Mouse (Mus musculus) lung, postnatal 14 days (tissue): Measurements from ENCODE around the gene Taok1.
A peak's percentile ranks its signal among the peaks of the same experiment; 100 is the strongest.
"Not testable (repeated sequence)": the region's sequence is repeated elsewhere in the genome, so short reads cannot be mapped to it uniquely, and the experiment has no call there.

Experiments
- DNase-seq: peaks from one replicate; pipeline ENCODE4 v3.0.0; 2021

Taok1 gene

GRCm38 (mm10) chr11:77607538-77608455 lies at the start of gene Taok1:
Gene Taok1, minus strand, starts transcription at chr11:77607815.
- DNase-seq, result peak; percentile 98

- DNase-seq, result not testable (repeated sequence)
Observed at GRCm38 (mm10) chr11:77653406-77654190, 46.0 kb upstream of the Taok1 start.

- DNase-seq, result no peak
Observed at GRCm38 (mm10) chr11:77652484-77652883, 44.9 kb upstream of the Taok1 start.

GRCm38 (mm10) chr11:77648878-77649277 lies 41.3 kb upstream of the Taok1 start:
- no peak for DNase-seq

- no peak for DNase-seq
Observed at GRCm38 (mm10) chr11:77645481-77645880, 37.9 kb upstream of the Taok1 start.

- DNase-seq, result no peak
Observed at GRCm38 (mm10) chr11:77641390-77641789, 33.8 kb upstream of the Taok1 start.

- DNase-seq, result peak; percentile 85
Observed at GRCm38 (mm10) chr11:77630257-77630670, 22.6 kb upstream of the Taok1 start.

- no peak for DNase-seq
Observed at GRCm38 (mm10) chr11:77629476-77629875, 21.9 kb upstream of the Taok1 start.

GRCm38 (mm10) chr11:77626596-77627535 lies 19.3 kb upstream of the Taok1 start:
- DNase-seq, result no peak

- DNase-seq, result peak; percentile 35
Observed at GRCm38 (mm10) chr11:77625061-77625855, 17.6 kb upstream of the Taok1 start.

GRCm38 (mm10) chr11:77624441-77625060 lies 16.9 kb upstream of the Taok1 start:
- peak; percentile 33 for DNase-seq

- DNase-seq, result no peak
Observed at GRCm38 (mm10) chr11:77624002-77624401, 16.4 kb upstream of the Taok1 start.

- no peak for DNase-seq
Observed at GRCm38 (mm10) chr11:77621902-77622535, 14.4 kb upstream of the Taok1 start.

- DNase-seq, result no peak
Observed at GRCm38 (mm10) chr11:77615084-77615624, 7.5 kb upstream of the Taok1 start.

GRCm38 (mm10) chr11:77606835-77607537 lies 629 bp downstream of the Taok1 start:
- peak; percentile 38 for DNase-seq

- no peak for DNase-seq
Observed at GRCm38 (mm10) chr11:77606469-77606834, 1.2 kb downstream of the Taok1 start.

- no peak for DNase-seq
Observed at GRCm38 (mm10) chr11:77597266-77597665, 10.3 kb downstream of the Taok1 start.

GRCm38 (mm10) chr11:77591388-77591787 lies 16.2 kb downstream of the Taok1 start:
- DNase-seq, result no peak

- no peak for DNase-seq
Observed at GRCm38 (mm10) chr11:77590801-77591200, 16.8 kb downstream of the Taok1 start.

GRCm38 (mm10) chr11:77585201-77585600 lies 22.4 kb downstream of the Taok1 start:
- DNase-seq, result no peak
